Mouse (Mus musculus) liver, embryonic 14.5 days (tissue): ENCODE data around the gene Mthfd1. TPM values are rescaled to one million over a fixed set of nuclear protein-coding genes. Genes with fewer than 3 reads are reported as not detected.
"Not testable (repeated sequence)": the region's sequence is repeated elsewhere in the genome, so short reads cannot be mapped to it uniquely, and the experiment has no call there.

Experiments
- ATAC-seq: fragments of 200-750 bp; cut with Nextera tagmentation; 2 replicates; pipeline ENCODE4 v1.8.0; 2017; ENCODE audit warnings: moderate number of reproducible peaks, mild to moderate bottlenecking, moderate library complexity; ENCODE audit not compliant: insufficient read depth
- DNase-seq, 3 experiments: peaks; one replicate each; pipeline ENCODE4 v3.0.0-alpha.2; 2012 to 2013; ENCODE audit warnings: low read depth in 3 of 3, low spot score in 3 of 3
- H3K27ac ChIP-seq: fragments of 300-500 bp; sonication (generic); 2 replicates; pipeline ENCODE4 v1.5.1; 2014; ENCODE audit warnings: moderate library complexity, mild to moderate bottlenecking, control low read depth, inconsistent platforms
- H3K27me3 ChIP-seq: fragments of 300-500 bp; sonication (generic); 2 replicates; pipeline ENCODE4 v1.6.1; 2014; ENCODE audit warnings: mild to moderate bottlenecking, low read length, moderate library complexity; ENCODE audit not compliant: control insufficient read depth, insufficient read depth
- H3K36me3 ChIP-seq: fragments of 300-500 bp; sonication (generic); replicated peaks from 2 replicates; pipeline ENCODE4 v1.6.1; 2014; ENCODE audit warnings: low read depth; ENCODE audit not compliant: control insufficient read depth, insufficient read depth
- H3K4me1 ChIP-seq, 2 experiments: fragments of 200-500 bp in 1 of 2; fragments of 300-500 bp in 1 of 2; sonication (generic) in 1 of 2; replicated peaks; 2 replicates each; pipeline ENCODE4 v1.6.1; 2012 to 2014; ENCODE audit warnings: antibody characterized with exemption in 1 of 2, inconsistent platforms in 1 of 2, low read length in 1 of 2; ENCODE audit not compliant: control insufficient read depth in 2 of 2, insufficient read depth in 2 of 2
- H3K4me2 ChIP-seq: fragments of 300-500 bp; sonication (generic); 2 replicates; pipeline ENCODE4 v1.6.1; 2014; ENCODE audit warnings: low read depth, mild to moderate bottlenecking, control low read depth, moderate library complexity
- H3K4me3 ChIP-seq, 2 experiments: fragments of 200-500 bp in 1 of 2; fragments of 300-500 bp in 1 of 2; sonication (generic) in 1 of 2; 2 replicates each; pipeline ENCODE4 v1.5.1; 2012 to 2014; ENCODE audit warnings: low read depth in 2 of 2, low read length in 2 of 2, mild to moderate bottlenecking in 2 of 2, control low read depth in 1 of 2, inconsistent platforms in 1 of 2, moderate library complexity in 1 of 2; ENCODE audit not compliant: insufficient read depth in 1 of 2
- H3K9ac ChIP-seq: fragments of 300-500 bp; sonication (generic); replicated peaks from 2 replicates; pipeline ENCODE4 v1.6.1; 2014; ENCODE audit warnings: mild to moderate bottlenecking, control low read depth, moderate library complexity
- H3K9me3 ChIP-seq: fragments of 300-500 bp; sonication (generic); 2 replicates; pipeline ENCODE4 v1.6.1; 2016; ENCODE audit warnings: low read length, mixed read lengths; ENCODE audit not compliant: control insufficient read depth
- CTCF ChIP-seq: IDR thresholded peaks from 2 replicates; pipeline ENCODE4 v1.5.1; 2016; ENCODE audit warnings: antibody characterized with exemption, low read depth, control low read depth
- EP300 ChIP-seq: IDR thresholded peaks from 2 replicates; pipeline ENCODE4 v1.6.1; 2016; ENCODE audit warnings: antibody characterized with exemption, low read depth
- WGBS: fragments of 180-500 bp; shearing (Covaris S2); extraction: QIAGEN DNeasy Blood & Tissue Kit; methylation state at CpG from one replicate; pipeline ENCODE4 v1.1.7; 2014; ENCODE audit not compliant: insufficient replicate concordance; 5-methylcytosine and 5-hydroxymethylcytosine counted together
- polyA plus RNA-seq, 2 experiments: library from polyadenylated mRNA; depleted of rRNA in 1 of 2; stranded (reverse) in 1 of 2; unstranded in 1 of 2; fragments of >200 nt; fragmentation: Nextera tagmentation in 1 of 2; extraction: Ambion mirVana in 1 of 2; gene quantifications; 2 replicates each; pipeline versions ENCODE4 v1.2.1 to v1.2.3; 2012 to 2014

Gene Mthfd1
- polyA plus RNA-seq (2012; rRNA removed) (37.5 and 58.5 TPM in 2 replicates), polyA plus RNA-seq (2014; fragmentation: Nextera tagmentation; extraction: Ambion mirVana) (83.5 and 92.8 TPM in 2 replicates)

DNA sequence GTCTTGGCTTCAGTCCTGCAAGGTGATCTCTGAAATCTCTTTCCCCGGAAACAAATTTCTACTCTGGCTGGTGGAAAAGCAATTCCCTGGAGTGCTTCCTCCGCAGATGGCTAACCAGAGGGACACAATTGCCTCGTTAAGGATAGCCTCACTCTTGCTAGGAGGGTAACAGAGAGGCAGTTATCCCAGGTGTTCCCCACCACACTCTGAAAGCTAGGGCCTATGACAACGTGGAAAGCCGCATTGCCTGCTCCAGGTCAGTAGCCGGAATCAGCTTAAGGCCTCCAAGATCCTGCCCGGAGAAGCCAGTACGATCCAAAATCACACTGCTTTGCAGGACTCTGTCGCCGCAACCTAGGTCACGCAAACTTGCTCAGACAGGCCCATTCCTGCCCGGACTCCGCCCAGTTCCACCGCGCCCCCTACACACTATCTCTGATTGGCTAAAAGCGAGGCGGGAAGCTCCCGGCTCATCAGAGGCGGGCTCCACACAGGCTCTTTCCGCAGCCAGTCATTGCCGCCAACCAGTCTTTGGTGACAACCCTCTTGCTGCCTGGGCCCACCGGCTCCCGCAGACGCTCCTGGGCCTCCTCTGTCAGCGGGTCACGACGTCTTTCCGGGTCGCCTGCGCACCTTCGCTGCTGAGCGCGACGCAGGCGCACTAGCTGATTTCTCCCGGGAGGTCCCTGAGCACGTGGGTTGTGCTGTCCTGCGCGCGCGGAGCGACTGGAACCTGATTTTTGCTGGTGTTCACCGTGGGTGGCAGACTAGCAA is at the start of gene Mthfd1:
Gene Mthfd1 (plus strand): TSS at position 574 of the 774 bp plus-strand sequence.
- Histone ChIP-seq H3K9me3 (no peaks in the 10 kb centered on the region), H3K4me1 (peaks cover 4 to 13% of the 10 kb centered on the region in 2 experiments), H3K9ac (peak within 1 kb of the TSS; percentile 70), H3K27ac (peak within 1 kb of the TSS; percentile 58), H3K4me2 (peak within 1 kb of the TSS; percentile 89), H3K36me3 (no peaks in the 10 kb centered on the region), H3K4me3 (peak within 1 kb of the TSS; percentile 70 to 85), H3K27me3 (no peaks in the 10 kb centered on the region)
- 2% methylated on average over 43 of the region's 43 CpGs for WGBS
- DNase-seq = peak; percentile 91 to 93 (median 92)
- peak; percentile 97 for ATAC-seq
- 0 out of 2 replicates have a peak, but pooled peaks have one; percentile 9 for TF ChIP-seq CTCF
- peak; percentile 59; the same call in 1 of the 2 replicates for TF ChIP-seq EP300

DNA sequence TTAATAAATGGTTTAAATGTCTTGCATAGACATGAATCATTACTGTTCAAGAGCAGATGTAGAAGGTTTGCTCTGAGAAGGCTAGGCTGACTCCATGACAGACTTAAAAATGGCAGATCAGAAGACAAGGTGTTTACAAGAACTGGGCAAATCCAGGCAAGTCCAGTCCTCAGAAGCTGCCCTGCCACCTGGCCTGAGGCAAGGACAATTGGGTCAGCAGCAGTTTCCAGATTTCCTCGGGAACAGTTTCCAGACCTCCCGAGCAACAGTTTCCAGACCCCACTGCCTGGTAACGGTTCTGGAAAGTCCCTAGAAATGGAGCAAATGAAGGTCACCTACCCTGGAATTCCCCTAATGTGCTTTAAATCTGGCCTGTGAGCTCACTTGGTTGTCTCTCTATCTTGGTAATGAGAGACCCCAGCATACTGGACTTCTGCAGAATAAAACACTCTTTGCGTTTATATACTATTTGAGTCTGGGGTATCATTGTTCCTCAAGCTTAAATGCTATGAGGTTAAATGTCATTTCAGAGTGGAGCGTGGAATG is 45.6 kb upstream of the Mthfd1 start:
- Histone ChIP-seq H3K4me1 (no peaks in the 10 kb centered on the region), H3K4me2 (no peak overlapping the region), H3K9me3 (no peaks in the 10 kb centered on the region), H3K4me3 (no peak overlapping the region), H3K27me3 (no peaks in the 10 kb centered on the region), H3K9ac (no peak overlapping the region), H3K36me3 (no peaks in the 10 kb centered on the region), H3K27ac (no peak overlapping the region)
- WGBS = 69% methylated on average over 5 of the region's 5 CpGs
- TF ChIP-seq CTCF (no peak), EP300 (no peak)
- no peak for ATAC-seq
- DNase-seq = no peak

- Histone ChIP-seq H3K27me3 (no peaks in the 10 kb centered on the region), H3K36me3 (no peaks in the 10 kb centered on the region), H3K9me3 (no peaks in the 10 kb centered on the region), H3K27ac (no peak overlapping the region), H3K4me2 (no peak overlapping the region), H3K4me1 (no peaks in the 10 kb centered on the region), H3K4me3 (no peak overlapping the region), H3K9ac (no peak overlapping the region)
- WGBS = 44% methylated on average over 5 of the region's 5 CpGs
- ATAC-seq = no peak
- no peak for TF ChIP-seq EP300
- TF ChIP-seq CTCF = no peak
- DNase-seq = no peak
Observed at GRCm38 (mm10) chr12:76215121-76215520, 40.0 kb upstream of the Mthfd1 start.

- no peaks in the 10 kb centered on the region for H3K9me3 ChIP-seq
- no peak overlapping the region for H3K27ac ChIP-seq
- H3K4me1 ChIP-seq = no peaks in the 10 kb centered on the region
- DNase-seq (no peak), ATAC-seq (no peak)
- TF ChIP-seq CTCF (no peak), EP300 (no peak)
- no peaks in the 10 kb centered on the region for H3K27me3 ChIP-seq
- H3K9ac ChIP-seq = no peak overlapping the region
- no peak overlapping the region for H3K4me3 ChIP-seq
- WGBS = 58% methylated on average over 11 of the region's 11 CpGs
- no peak overlapping the region for H3K4me2 ChIP-seq
- no peaks in the 10 kb centered on the region for H3K36me3 ChIP-seq
Observed at GRCm38 (mm10) chr12:76216716-76217115, 38.4 kb upstream of the Mthfd1 start.

GRCm38 (mm10) chr12:76222104-76222503 is 33.0 kb upstream of the Mthfd1 start:
- not testable (repeated sequence) for DNase-seq, H3K9ac ChIP-seq, H3K9me3 ChIP-seq, H3K4me3 ChIP-seq, ATAC-seq, H3K4me1 ChIP-seq, H3K4me2 ChIP-seq, H3K27ac ChIP-seq, H3K36me3 ChIP-seq, H3K27me3 ChIP-seq
- 52% methylated on average over 3 of the region's 8 CpGs for WGBS
